Mouse (Mus musculus) lung, adult 18-20 months (tissue): ENCODE data around the gene Slc30a1.

Experiments used
- DNase-seq, 2 experiments: peaks; one replicate each; pipeline ENCODE4 v3.0.0; 2022; ENCODE audit warnings: mixed read lengths in 2 of 2

The Slc30a1 gene

GRCm38 (mm10) chr1:191945341-191945740 lies 38.8 kb downstream of the Slc30a1 start:
- DNase-seq, result no peak

DNA sequence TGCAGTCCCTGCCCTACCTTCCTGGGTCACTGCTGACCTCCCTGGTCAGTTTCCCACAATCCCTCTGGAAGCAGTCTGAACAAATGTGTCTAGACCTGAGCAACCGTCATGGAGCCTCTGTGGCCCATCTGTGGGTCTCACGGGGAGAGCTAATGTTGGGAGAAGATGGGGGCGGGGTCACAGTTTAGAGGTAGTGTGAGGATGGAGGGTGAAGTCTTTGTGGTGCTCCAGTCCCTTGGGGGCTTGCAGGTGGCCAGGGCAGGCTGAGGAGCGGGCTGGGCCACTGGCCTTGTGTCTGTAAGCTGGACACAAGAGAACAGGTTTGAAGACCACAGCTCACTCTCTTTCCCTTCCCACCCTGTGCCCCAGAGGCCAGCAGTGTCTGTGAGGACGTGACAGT lies 39.2 kb downstream of the Slc30a1 start:
- no peak for DNase-seq

- peak; percentile 55 to 72 for DNase-seq
Measured at GRCm38 (mm10) chr1:191946261-191946660, 39.7 kb downstream of the Slc30a1 start.

DNA sequence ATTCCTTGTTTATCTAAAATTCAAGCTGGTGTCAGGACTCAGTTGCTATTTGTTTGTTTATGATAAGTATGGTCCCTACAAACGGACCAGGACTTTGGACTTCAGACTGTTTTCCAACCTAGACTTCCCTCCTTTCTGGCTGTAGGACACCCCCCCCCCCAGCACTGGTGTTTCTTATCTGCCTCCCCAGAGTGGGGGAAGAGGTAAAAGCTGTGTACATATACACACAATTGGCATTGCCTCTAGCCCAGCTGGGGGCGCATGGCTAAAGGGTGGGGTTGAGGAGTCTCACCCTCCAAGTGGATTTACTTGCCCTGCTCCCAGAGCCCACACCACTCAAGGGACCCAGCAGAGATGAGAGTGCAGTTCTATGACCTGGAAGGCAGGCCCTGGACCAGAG lies 40.3 kb downstream of the Slc30a1 start:
- DNase-seq, result no peak

GRCm38 (mm10) chr1:191947796-191948195 lies 41.2 kb downstream of the Slc30a1 start:
- no peak for DNase-seq

DNA sequence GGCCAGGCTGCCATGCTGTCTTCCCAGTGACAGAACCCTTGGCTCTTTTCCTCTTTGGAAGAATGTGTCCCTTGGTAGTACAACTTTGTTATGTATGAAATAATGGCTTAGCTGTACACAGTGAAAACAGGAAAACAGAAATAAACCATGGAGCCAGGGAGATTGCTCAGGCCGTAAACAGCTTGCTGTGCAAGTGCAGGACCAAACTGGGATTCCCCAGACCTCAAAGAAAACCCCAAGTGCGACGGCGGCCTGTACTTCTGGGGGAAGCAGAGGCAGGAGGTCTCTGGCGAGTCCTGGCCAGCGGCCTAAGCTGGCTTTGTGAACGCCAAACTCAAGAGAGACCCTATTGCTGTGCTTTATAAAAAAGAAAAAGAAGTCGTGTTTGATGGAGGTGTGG lies 42.0 kb downstream of the Slc30a1 start:
- DNase-seq, result peak in 1 of 2 experiments; percentile 37

DNA sequence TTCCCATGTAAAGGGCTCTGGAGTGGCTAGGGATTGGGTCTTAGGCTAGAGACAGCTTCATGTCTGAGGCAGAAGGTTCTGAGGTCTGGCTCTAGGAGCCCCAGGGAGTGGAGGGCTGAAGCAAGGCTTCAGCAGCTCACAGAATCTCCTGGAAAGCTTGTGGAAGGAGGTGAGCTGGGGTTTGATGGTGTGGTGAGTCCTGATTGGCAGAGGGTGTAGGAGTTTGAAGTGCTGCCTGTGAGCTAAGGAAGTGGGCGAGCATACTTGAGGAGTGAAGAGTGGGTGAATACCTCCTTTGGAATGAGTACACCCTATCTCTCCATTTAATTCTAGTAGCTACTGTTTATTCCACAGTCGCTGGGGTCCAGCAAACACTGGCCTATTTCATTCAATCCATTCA lies 44.0 kb downstream of the Slc30a1 start:
- DNase-seq, result no peak

DNA sequence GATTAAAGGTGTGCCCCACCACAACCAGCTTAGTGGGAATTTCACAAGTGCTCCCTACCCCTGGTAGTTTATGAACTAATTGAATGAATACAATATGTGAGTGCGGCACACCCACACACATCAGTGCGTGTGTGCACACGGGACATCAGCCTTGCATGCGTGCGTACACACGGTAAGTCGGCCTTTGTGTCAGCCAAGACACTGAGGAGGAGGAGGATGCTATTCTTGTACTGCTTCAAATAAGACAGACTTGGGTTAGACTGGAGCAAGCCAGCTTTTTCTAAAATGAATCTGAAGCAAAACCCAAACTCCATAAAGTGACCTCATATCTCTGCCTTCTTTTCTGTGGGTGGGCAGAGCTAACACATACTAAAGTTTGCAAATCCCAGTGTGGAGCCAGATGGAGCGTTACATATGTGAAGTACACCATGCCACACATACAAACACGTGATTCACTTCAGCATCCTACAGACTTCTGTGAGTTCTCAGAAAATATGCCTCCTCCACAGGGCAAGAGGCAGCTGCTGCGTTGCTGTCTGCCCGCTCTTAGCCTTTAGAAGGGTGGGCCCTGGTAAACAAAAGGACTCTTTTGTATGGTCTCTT lies 46.3 kb downstream of the Slc30a1 start:
- no peak for DNase-seq

- peak; percentile 70 to 79 for DNase-seq
Measured at GRCm38 (mm10) chr1:191955101-191955500, 48.5 kb downstream of the Slc30a1 start.

DNA sequence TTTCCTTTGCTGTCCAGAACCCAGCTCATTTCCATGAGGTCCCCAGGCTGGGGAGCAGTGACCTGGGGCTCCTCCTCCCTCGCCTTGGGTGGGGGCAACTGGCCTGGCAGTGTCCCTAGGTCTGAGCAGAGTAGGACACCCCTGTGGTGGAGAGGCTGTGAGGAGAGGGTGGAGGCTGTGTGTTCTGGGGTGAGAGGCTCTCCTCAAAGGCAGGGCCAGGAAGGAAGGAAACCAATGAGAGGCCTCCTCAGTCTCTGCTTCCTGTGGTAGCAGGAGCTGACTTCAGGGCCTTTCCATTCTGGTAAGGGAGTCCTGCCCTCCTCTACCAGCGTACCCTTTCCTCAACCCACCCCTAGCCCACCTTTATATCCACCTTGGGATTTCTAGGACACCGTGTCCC lies 49.7 kb downstream of the Slc30a1 start:
- DNase-seq, result peak; percentile 68 to 80

- peak in 1 of 2 experiments; percentile 32 for DNase-seq
Measured at GRCm38 (mm10) chr1:191956871-191957270, 50.3 kb downstream of the Slc30a1 start.

DNA sequence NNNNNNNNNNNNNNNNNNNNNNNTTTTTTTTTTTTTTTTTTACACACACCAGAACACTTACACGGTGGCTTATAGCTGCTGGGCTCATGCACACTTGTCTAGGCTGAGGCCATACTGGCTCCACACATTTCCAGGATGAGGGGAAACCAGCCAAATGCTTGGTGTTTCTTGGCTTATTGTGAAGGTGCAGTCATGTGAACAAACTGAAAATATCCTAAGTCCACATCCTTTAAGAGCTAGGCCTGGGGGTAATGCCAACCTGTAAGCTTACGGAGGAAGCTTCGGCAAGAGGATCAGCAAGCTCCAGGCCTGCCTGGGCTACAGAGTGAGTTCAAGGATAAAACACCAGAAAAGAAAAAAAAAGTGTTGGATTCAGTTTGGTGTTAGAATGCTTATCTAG lies 50.8 kb downstream of the Slc30a1 start:
- DNase-seq, result no peak

DNA sequence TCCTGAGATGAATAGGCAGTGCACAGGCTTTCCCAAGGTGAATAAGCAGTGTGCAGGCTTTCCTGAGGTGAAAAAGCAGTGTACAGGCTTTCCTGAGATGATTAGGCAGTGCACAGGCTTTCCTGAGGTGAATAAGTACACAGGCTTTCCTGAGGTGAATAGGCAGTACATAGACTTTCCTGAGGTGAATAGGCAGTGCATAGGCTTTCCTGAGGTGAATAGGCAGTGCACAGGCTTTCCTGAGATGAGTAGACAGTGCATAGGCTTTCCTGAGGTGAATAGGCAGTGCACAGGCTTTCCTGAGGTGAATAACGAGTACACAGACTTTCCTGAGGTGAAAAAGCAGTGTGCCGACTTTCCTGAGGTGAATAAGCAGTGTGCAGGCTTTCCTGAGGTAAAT lies 54.4 kb downstream of the Slc30a1 start:
- no peak for DNase-seq
